Mouse (Mus musculus) B cell, adult 2 months (primary cell): ENCODE results near the gene Bhlhe40.

Source experiments
- DNase-seq, 2 experiments: peaks; one replicate each; pipeline ENCODE4 v3.0.0; 2022

Gene Bhlhe40

DNA sequence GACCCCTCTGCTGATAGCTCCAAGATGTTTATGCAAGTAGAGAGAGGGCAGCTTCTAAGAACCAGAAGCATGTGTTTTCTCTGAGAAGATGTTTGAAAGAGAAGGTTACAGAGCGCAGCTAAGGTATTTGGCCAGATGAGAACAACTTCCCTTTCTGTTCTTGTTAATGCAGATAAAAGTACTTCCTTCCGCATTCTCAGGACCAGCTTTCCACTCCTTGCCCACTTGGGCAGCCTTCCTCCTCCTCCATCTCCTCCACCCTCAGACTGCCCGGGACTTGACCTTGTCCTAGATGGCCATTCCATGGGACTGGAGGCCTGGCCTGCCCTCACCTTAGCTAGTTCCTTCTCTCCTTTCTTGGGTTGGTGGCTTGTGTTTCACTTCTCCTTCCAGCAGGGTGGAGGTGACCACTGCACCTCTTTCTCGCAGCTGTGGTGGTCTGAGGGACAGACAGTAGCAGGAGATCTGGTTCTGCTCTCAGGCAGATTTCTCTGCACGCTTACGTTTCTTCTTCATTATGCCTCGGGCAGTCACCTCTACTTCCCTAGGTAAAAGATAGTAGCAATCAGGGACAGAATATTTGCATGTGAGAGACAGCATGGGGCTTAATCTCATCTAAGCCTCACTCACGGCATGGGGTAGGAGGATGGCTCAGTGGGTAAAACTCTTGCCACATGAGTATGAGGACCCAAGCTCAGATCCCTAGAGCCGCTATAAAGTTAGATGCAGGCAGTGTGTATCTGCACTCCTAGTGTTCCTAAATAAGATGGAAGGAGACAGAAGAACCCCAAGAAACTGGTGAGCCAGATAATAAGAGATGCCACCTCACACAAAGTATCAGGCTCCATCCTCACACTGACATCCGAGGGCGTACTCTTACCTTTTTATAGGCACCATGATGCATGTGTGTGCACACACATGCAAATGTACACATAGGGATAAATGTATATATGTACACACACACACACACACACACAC lies 35.7 kb downstream of the Bhlhe40 start:
- peak; percentile 70 to 79 for DNase-seq

DNA sequence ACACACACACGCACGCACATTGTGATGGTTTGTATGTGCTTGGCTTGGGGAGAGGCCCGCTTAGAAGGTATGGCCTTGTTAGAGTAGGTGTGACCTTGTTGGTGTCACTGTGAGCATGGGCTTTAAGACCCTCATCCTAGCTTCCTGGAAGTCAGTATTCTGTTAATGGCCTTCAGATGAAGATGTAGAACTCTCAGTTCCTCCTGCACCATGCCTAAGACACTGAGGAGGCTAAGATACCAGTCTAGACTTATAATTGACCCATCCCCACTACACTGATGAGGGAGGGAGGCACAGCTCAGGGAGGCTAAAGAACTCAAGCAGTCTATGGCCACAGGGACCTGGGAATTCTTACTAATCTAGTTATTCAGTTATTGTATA lies 36.4 kb downstream of the Bhlhe40 start:
- peak in 1 of 2 experiments; percentile 14 for DNase-seq

- no peak for DNase-seq
These were observed 36.9 kb downstream of the Bhlhe40 start for GRCm38 (mm10) chr6:108697345-108697744.

DNA sequence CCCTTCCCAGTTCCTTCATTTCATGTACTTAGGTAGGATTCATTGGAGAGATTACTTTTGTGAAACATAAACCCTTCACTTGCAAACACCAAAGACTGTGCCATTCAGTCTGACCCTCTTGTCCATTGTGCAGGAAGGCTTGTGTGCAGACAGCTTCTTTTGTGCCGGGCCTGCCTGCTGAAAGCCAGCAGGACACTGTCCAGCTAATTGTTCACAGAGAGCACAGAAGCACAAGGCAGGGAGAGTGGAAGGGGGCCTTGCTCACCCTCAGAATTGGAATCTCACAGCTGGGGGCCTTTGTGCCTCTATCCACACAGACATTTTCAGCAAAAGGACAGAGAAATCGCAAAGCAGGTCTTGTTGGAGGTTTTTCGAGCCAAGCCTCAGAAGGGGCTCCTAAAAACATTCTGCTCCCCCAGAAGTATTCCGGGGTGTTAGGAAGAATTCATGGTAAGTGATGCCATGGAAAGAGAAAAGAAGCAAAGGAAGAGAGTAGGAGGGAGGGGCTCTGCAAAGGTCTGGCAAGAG lies 38.0 kb downstream of the Bhlhe40 start:
- no peak for DNase-seq

DNA sequence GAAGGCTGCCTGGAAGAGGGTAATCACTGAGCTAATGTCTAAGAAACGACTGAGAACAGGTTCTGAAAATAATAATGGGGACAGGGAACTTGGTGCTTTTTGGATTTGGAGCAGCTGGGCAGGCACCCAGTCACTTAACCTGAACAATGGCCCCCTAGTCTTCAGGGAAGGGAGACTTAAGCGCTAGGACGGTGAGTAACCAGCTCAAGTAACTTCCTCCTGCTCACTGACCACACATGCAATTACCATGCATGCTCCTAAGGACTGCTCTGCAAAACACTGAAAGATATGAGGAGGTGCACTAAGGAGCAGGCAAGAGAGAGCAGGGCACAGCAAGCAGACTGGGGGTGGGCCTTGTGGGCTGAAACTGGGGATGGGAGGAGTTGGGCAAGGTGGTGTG lies 39.2 kb downstream of the Bhlhe40 start:
- DNase-seq = peak in 1 of 2 experiments; percentile 6

- DNase-seq = no peak
These were observed 40.4 kb downstream of the Bhlhe40 start for GRCm38 (mm10) chr6:108700638-108701343.

DNA sequence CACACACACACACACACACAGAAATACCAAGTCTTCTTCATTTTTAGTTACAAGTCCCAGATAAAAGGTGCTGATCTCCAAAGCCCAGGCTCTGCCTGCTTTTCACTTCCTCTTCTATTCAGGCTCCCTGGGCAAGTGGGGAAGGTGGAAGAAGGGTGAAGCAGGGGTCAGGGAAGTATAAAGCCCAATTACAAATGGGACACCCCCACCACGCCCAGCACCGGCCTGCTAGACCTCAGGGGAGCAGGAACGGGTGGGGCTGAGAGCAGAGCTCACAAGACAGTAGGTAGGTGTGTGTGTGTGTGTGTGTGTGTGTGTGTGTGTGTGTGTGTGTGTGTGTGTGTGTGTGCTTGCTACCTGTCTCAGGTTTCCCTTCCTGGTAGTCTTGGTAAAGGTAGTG lies 42.2 kb downstream of the Bhlhe40 start:
- peak; percentile 47 to 48 for DNase-seq

GRCm38 (mm10) chr6:108703085-108703484 lies 42.7 kb downstream of the Bhlhe40 start:
- DNase-seq = no peak

- DNase-seq = no peak
These were observed 44.1 kb downstream of the Bhlhe40 start for GRCm38 (mm10) chr6:108704316-108705080.

DNA sequence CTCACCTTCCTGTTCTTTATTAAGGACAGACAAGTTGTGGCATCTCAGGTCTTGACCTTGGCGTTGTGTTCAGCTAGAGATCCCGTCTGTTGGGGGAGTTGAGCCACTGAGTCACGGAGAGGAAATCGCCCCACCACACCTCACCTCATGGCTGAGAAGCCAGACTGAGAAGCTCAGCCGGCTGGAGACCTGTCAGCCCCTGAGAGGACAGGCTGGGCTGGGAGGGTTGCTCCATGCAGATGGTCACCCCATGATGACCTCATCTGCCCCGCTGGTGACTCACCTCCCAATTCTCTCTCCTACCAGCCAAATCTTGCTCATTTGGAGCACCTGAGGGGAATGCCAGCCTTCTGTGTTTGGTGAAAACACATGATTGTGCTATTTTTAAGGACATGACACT lies 45.5 kb downstream of the Bhlhe40 start:
- no peak for DNase-seq

- DNase-seq = no peak
These were observed 46.7 kb downstream of the Bhlhe40 start for GRCm38 (mm10) chr6:108706994-108707645.

DNA sequence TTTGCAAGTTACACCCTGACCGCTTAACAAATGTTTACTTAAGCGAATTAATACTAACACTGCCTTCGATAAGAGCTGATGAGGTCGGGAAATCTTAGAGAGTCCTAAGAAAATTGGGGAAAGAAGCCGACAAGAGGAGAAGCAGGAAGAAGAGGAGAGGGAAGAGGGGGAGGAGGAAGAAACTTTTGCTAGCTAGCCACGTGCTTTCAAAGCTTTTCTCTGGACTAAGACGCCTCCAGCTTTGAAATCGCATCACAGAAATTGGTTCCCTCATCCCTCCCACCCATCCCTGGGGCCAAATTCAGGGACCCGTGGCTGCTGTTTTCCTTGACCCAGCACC lies 48.7 kb downstream of the Bhlhe40 start:
- DNase-seq = no peak

GRCm38 (mm10) chr6:108709471-108710231 lies 49.2 kb downstream of the Bhlhe40 start:
- peak; percentile 74 to 75 for DNase-seq

- DNase-seq = peak; percentile 73 to 76
These were observed 50.2 kb downstream of the Bhlhe40 start for GRCm38 (mm10) chr6:108710667-108711066.

GRCm38 (mm10) chr6:108711192-108711964 lies 50.9 kb downstream of the Bhlhe40 start:
- DNase-seq = peak; percentile 24 to 37

GRCm38 (mm10) chr6:108712148-108712547 lies 51.7 kb downstream of the Bhlhe40 start:
- DNase-seq = no peak

DNA sequence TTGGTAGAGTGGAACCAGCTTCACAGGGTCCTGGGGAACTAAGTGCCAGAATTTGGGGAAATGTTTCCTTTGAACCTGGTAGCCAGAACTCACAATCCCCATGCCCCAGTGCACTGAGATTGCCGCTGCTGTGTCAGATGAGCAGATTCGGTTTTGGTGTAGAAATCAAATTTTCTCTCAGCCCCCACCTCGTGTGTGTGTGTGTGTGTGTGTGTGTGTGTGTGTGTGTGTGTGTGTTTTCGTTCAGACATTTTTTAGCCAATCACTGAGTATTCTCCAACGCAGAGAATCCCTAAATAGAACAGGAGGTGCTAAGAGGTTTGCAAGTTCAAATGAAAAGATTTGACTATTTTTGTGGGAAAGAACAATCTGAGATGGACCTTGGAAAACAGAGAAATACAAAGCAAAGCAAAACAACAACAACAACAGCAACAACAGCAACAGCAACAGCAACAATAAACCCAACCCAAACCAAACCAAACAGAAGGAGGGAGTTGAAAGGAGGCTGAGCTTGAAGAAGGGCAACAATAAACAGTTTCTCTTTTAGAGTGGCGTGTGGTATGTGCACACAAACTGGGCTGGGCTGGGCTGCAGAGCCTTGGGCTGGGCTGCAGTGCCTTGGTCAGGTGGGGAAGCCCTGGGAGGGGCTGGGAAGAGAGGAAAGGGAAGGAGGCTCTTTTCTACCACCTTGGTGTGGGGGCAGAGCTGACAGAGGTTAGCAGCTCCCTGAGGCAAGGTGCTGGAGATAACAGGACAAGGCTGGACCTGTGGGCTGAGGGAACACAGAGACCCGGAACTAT lies 52.9 kb downstream of the Bhlhe40 start:
- no peak for DNase-seq
